Mouse (Mus musculus) embryo, embryonic 10 days (tissue): ENCODE measurements at regions not wholly inside any gene's neighbourhood (a gene's known extent, or its start where the extent isn't known, plus 50 kb on each side); places are given as distances from the start of the nearest gene placed in this dataset.

Source experiments
- DNase-seq: peaks from one replicate; pipeline ENCODE4 v3.0.0-alpha.2; 2015; ENCODE audit warnings: low spot score

DNA sequence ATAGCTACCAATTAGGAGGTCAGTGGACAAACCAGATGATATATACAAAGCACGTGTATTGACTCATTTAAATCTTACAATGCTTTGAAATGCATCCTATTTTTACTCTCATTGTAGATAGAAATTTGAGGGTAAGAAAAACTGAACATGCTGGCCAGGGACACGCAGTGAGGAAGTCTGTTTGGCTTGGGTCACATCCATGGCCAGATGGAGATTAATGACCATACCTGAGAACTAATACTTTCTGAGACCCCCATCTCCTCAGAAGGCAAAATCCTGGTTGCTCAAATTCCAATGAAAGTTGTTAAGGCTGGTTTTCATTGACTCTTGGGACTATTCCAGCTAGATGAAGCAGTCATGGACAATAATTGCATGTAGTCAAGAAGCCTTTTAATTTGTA, 850.3 kb downstream of the Gsdmc2 start:
- DNase-seq: no peak

DNA sequence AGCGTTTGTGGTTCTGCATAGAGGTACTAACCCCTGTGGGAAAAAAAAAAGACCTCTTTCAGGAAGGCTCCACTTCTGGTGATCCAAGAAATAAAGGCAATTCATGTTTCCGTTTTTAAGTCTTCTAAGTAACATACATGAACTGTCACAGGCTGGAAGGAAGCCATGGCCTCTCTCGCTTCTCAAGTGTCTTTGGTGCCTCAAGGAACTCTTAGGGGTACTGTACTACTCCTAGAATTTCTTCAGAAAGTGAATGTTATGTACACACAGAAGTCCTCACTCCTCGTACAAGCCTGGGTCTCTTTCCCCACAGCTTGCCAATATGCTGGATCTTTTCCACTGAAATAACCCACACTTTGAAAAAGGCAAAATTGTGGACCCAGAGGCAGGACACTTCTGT, 858.1 kb downstream of the Gsdmc2 start:
- DNase-seq: no peak

DNA sequence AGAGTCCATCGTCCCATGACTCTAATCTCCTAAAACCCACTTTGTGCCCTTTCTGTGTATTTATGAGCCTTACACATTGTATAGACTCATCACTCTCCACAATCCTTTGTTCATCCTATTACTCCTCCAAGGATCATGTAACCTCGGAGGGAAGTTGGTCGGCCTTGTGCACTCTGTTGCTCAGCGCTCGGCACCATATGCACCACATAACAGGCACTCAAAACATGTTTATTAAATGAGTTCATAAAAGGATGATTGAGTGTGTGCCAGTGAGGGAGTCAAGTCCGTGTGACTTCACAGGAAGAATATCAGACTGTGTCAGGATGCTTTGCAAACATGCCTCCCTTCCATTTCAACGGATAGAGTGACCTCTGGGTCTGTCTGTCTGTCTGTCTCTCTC, 858.8 kb downstream of the Gsdmc2 start:
- no peak for DNase-seq

DNA sequence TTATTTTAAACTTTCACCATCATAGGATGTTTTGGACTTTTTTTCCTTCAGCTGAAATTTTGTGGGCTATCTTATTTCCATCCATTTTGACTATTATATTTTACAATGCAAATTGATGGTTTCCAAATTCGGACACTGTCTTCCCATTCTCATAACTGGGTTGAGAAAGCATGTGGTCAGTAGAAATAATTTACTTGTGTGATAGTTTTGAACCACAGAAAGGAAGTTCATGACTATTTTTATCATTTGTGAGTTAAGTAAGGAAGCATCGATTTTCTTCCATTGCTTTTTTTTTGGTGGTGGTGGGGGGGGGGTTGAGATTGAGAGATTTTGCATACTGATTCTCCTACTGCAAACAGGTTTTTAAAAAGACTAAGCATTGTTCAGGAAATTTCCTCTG, 874.4 kb downstream of the Gsdmc2 start:
- DNase-seq: no peak

DNA sequence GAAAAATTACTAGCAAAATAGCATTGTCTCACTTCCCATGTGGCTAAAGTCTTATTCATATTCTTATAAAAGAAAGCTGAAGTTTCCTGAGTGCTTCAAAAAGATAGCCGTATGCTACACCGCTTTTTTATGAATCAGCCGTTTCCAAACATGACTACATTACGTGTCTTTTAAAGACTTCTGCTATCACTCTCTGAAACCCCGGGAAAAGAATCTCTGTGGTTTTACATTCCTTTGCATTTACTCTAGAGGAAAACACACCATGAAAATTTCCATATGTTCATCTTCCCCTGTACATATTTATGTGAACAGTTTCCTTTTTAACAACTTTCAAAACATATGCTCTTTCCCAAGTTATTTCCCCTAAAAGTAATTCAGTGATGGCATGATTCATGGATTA, 882.3 kb downstream of the Gsdmc2 start:
- DNase-seq: no peak

DNA sequence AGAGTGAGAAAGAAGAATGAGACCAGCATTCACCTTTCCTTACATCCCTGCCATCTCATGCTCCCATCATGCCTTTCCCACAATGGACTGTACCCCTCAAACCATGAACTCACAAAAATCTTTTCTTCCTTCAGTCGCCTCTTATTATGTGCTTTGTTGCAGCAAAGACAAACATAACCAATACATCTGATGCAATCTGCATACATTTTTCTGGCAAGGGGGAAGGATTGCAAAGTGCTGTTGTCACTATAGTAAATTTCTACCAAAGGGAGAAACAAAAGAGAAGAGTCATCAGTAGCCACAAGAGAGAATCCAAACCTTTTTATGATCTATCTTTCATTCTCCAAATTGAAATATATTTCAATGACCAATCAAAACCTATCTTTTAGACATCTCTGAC, 884.4 kb downstream of the Gsdmc2 start:
- no peak for DNase-seq

DNA sequence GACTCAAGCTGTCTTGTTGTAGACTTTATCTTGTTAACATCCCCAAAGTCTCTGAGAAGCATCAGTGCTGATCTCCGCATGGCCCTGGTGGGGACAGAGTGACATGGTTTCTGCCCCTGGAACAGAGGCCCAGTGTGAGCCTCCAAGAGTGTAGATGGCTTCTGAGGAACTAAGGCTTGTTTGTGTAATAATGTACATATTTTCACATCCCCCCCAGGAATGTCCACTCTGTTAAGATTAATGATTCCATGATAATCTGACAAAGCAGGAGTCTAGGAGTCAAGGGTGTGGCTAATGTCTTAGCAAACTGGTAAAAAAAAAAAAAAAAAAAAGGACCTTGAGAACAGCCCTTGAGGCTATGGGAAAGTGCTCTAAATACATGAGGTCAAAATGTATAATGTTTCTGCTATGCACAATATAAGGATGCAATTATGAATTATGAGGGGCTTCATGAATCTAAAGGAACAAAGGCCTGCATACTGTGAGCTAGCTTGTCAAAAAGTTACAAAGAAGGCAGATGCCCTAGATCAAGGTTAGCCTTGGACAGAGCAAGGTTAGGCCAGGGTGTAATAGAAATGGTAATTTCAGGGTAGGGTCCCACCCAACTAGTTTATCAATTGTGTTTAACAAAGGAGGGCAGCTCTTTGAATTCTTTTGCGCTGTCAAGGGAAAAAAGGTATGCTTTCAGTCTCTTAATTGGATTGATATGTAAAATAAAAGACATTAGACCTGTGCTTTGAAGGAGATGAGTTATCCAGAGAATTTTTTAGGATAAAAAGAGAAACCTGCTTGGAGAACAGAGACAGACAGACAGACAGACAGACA, 886.3 kb downstream of the Gsdmc2 start:
- DNase-seq: no peak

DNA sequence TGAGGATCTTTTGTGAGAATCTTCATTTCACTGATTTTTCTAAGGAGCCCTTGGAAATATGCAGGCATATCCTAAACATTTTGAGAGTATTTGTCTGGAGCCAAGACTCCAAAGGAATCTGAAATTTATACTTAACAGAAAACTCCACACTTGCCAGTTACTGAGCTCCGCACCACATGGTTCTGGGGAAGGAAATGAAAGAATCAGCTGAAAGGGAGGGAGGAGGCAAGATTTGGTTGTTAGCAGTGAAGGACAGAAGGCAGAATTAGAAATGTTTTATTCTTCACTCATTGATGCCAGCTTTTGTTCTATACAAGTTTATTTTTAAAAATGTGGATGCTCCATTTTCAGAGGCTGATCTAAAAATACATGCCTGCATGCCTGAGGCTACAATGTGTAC, 890.1 kb downstream of the Gsdmc2 start:
- DNase-seq: no peak

DNA sequence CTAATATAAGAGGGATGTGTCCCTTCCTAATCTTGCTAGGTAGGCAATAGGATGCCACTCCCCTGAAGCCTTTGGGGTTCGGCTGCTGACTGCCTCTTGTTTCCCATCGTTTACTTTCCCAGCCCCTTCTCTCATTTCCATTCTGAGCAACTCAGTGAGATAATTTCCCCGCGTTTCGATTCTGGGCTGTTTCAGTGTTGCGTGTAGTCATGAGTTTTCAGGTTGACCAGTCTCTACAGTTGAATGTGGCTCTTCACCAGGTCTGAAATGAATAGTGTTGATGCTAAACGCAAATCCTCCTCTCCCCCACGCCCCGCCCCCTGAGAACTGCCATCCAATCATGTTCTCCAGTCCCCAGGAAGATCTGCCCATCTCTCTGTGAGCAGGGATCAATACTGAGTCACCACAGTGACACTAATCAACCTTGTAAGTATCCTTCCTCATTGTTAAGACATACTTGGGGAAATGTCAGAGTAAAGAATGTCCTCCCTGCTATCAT, 890.6 kb downstream of the Gsdmc2 start:
- no peak for DNase-seq

DNA sequence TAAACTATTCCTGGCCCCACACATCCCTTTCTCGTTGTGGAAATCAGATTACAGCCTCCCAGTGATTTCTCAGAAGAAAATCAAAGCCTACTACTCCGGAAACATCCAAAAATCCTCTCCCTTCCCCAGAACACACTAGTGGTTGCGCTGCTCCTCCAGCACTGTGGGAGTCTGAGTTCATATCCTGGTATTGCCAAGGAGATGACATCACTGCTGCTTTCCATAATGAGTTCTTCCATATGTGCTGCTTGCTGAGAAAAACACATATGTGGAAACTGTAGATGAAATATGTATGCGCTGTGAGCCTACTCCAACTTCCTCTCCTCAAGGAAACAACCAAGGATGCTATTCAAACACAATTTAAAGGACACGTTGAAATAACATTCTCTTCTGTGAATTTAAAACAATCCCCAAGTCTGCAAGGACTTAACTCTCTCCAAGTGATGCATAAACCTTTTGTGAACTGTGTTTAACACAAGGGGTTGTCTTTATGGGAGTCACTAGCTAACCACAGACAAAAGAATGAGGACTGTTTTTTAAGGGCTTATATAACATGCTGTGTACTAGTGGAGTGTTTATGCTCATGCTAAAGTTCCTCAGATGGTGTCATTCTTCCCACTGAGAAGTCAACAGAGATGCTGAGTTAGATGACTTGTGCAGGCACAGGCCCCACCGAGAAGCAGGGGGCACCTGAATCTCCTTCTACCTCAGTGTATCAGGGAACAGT, 891.6 kb downstream of the Gsdmc2 start:
- DNase-seq: no peak

DNA sequence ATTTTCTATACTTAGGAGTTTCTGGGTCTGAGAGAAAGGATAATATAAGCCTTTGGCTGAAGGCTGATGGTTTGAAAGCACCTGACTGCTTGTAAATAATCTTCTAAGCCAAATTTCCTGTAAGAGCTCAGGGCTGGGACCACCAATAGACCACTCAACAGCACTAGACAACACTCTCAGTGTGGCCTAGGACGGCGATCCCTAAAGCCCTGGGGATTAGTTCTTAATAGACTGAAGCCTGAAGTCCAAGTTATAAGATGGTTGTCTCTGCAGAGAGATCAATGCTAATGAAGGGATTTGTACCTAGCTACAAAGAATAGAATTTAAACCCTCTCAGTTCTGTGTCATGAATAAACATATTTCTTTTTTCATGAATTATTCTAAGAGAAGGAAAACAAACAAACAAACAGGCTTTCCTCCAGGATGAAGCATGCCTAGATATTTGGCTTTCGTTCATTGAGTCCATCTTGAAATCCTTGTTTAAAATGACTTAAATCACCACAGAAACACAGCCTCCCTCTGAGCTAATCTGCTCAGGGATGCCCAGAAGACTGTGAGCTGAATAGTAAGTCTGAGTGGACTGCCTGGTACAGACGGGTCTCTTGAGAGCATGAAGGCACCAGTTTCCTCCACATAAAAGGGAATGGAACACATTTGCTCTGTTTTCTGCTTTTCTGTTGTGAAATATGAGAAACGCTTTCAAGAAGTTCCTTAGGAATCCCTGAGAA, 892.3 kb downstream of the Gsdmc2 start:
- DNase-seq: no peak

DNA sequence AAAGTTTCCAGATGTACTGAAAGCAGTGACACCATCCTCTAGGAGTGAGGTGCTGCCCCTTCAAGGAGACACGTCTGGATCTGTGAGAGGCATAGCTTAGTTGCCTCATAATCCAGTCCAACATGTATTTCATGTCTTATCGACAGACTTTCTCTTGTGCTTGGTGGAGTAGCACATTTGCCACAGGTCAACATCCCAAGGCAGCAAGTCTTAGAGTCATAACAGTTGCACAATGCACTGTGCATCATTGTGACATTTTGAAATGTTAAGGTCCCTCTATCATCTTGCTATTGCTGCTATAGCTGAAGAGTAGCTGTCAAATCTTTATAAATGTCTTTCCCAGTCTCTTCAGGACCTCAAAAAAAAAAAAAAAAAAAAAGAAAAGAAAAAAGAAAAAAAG, 905.6 kb downstream of the Gsdmc2 start:
- DNase-seq: no peak

DNA sequence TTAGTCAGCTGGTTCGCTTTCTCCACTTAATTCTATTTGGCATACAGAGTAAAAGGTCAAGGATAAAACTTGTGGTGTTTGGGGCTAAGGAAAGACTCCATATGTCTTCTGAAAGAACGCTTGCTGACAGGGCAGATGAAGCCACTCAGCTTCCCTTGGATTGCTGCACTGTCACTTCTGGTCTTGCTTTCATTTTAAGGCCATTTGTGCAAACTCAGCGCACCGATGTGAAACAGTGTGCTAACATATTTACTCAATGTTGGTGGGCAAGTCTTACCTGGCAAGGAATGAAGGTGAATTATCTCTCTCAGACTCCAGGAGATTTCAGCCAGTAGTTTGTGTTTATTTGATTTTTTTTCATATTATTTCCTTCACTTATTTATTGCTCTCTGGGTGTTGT, 907.2 kb downstream of the Gsdmc2 start:
- no peak for DNase-seq

DNA sequence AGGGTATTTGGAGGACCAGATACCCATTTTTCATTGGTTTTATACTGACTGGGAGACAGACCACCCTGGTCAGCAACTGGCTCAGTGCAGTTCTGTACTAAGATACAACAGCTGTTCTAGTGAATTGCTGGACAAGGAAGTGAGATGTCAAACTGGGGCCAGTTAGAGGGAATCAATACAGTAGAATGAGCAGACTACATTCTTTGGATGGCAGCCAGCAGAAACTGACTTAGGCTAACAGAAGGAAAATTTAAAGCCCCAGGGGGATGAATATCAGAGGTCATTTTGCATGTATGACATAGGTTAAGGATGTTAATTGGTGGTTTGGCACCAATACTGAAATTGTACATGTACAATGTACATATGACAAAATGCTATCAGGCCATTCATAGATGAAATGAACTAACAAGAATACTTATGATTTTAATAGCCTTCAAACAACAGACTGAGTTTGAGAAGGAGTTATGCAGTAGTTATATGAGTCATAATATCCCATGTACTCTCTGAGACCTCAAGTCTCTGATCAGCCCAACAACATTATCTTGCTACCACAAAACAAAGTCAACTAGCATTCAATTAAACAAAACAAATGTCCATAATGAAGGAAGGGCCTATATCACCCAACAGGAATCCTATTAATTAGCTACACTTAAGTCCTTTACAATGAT, 910.3 kb downstream of the Gsdmc2 start:
- DNase-seq: peak; percentile 19

DNA sequence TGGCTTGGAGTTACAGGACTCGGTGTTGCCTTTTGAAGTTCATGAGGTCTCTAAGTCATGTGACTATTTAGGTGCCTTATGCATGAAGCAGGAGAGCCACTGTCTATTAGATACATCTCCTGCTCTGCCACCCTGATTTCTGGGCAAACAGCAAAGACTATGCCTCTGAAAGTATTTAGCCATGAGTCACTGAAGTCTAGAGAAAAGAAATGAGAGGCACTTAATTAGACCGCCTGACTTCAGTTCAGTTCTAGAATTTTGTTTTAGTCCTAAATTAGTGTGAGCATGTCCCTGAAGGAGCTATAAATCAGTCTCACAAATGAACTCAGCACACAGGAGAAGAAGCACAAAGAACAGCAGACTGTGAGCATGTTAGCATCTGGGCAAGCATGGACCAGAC, 924.5 kb downstream of the Gsdmc2 start:
- no peak for DNase-seq

DNA sequence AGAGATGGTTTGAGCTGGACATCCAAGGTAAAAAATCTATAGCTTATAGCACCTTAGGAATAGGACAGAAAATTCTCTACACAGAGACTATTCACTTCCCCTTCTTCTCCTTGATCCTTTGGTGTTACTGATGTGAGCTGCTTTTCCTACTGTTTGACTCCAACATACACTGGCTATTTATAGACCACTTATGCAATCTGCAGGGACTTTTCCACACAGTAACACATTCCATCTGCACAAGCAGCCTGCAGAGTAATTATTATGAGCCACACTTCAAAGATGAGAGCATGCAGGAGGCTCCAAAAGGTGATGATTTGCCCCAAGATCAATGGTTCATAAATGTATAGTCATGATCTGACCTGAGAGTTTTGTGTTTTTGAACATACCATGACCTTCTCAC, 925.7 kb downstream of the Gsdmc2 start:
- DNase-seq: no peak

DNA sequence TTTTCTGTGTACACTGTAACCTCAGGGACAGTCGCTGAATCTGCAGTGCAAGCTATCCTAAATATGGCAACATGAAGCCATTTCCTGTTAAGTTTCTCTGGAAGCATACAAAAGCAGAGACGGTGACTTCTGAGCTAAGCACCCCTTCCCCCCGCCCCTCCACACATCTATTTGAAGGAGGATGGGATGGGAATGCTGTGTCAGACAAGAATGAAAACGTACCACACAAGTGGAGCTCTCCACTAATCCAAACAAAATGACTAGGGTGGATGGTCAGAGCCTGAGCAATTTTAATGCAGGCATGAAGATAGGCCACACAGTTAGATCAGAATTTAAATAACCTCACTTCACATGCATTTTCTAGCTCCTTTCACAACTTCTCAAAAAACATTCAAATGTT, 936.6 kb downstream of the Gsdmc2 start:
- no peak for DNase-seq

DNA sequence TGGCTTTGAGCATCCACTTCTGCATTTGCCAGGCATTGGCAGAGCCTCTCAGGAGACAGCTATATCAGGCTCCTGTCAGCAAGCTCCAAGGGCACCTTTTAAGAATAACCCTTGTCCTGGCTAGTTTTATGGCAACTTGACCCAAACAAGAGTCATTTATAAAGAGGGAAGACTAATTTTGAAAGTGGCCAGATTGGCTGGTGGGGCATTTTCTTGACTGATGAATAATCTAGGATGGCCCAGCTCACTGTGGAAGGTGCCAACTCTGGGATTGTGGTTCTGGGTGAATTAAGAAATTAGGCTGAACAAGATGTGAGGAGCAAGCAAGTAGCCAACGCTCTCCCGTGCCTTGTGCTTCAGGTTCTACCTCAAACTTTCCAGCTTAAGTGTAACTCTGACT, 937.8 kb downstream of the Gsdmc2 start:
- DNase-seq: no peak

DNA sequence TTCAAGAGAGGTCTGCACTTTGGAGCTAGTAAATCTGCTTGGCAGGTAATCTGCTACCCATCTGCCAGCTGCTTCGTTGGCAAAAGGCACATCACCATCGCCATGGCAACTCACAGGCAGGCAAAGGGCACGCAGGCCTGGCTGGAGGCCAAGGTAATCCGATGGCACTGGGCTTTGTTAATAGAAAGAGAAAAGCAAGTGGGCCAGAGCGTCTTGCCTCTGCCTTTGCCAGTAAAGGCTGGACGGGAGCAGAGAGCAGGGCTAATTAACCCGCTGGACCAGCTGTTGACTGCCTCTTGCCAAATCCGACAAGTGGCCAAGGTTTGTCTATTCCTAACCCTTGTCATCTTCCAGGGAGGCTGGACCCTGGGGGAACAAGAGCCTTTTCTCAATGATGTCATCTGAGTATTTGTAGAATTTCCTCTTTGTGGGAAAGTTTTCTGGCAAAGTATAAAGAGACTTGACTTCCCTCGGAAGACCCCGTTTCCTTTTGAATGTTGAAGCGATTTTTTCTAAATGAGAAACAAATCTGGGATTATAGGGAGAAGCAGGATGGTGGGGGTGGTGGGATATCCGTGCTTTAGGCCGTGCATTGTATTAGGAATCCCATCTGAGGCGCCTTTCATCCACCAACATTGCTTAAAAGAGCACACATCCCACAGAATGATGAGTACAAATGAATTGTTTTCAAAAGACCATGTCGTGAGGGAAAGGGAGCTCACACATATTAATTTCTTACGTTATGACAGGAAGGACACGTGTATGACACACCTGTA, 941.7 kb downstream of the Gsdmc2 start:
- DNase-seq: peak; percentile 80

DNA sequence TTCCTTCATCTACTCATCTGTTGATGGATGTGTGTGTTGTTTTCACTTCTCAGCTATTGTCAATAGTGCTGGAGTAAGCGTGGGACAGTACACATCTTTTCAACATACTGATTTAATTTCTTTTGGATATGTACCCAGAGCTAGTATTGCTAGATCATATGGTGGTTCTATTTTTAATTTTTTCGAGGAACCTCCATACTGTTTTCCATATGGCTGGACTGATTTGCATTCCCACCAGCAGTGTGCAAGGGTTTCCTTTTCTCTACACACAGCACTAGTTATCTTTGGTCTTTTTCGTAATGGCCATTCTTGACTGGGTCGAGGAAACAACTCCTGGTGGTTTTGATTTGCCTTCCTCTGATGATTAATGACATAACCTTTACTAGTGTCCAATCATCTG, 943.0 kb downstream of the Gsdmc2 start:
- no peak for DNase-seq

DNA sequence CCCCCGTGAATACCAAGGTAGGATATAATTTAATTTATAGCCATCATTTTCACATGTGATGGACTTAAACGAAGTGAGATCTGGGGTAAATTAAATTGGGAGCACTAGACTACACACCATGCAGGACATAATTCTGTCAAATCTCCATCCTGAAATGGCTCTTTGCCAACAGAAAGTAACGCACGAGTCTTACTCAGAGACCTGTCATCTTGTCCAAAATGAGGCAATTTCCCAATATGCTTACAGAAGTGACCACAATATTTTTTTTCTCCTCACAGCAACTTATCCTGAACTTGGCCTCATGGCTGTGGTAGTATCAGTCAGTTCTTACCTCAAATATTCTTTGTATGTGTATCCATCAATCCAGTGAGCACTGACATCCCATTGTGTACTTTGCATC, 955.2 kb downstream of the Gsdmc2 start:
- DNase-seq: no peak

DNA sequence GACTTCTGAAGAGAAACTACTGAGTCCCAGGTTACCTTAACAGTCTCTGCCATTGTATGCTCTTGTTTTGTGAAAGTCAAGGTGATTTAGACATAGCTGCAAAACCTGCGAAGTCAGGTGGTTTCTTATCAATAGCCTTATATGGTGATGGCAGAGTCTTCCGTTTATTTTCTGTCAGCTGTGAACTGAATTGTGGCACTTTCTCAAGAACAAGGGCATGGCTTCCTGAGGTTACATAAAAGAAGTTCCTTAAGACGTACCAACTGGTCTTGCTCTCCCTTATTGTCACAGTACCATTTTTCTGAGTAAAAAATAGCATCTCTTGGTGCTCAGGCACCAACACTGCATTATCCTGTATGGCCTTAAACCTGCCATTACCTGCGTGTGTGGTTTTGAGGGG, 959.6 kb downstream of the Gsdmc2 start:
- DNase-seq: no peak
